Mouse (Mus musculus) c-Kit-positive CD71-negative TER-119-negative erythroid progenitor cells, embryonic 14.5 days (primary cell): Measurements from ENCODE around the gene Pld3.

Source experiments
- DNase-seq: peaks from one replicate; pipeline ENCODE4 v3.0.0-alpha.2; 2013; ENCODE audit warnings: low read depth

The Pld3 gene

GRCm38 (mm10) chr7:27486770-27487697 lies 66.0 kb downstream of the Pld3 start, which contains the start of gene Sertad1:
Sertad1 (plus strand) TSS chr7:27486910.
- peak; percentile 99 for DNase-seq

GRCm38 (mm10) chr7:27486102-27486769 lies 66.8 kb downstream of the Pld3 start:
- DNase-seq = peak; percentile 53

- DNase-seq = no peak
These were observed 69.2 kb downstream of the Pld3 start for GRCm38 (mm10) chr7:27483860-27484259.
